Mouse (Mus musculus): Measurements from ENCODE around the gene Prr13. TPM values are rescaled to one million over a fixed set of nuclear protein-coding genes. Genes with fewer than 3 reads are reported as not detected.
A peak's percentile ranks its signal among the peaks of the same experiment; 100 is the strongest.

Gene Prr13
- total and polyA plus RNA-seq, 3 experiments = 17.3 to 73.3 TPM; not detected in 1

DNA sequence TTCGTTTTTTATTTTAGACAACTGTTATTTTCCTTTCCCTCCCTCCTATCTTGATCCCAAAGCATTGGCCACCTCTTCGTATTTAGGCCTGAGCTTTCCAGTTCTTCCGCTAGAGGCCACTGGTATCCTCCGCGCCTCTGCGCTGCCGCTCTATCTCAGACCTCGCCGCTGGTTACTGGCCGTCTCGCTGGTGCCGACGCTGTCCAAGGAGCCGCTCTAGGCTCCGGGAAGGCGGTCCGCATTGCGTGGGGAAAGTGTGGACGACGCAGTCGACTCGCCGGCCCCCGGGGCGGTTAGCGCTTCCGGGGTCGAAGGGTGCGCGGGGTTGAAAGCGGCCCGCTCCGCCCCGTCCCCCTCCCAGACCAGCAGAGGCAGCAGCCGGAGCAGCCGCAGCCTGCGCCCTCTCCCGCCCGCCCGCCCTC, 11.4 kb downstream of the Prr13 start, which contains the start of gene Pcbp2 (continued):
- TF ChIP-seq ETS1 (IDR thresholded peaks at IDR 0.05; ENCODE audit: low read depth, low read length) = peak; percentile 5; the same call in 1 of the 2 replicates
- TF ChIP-seq MAZ (IDR thresholded peaks at IDR 0.05; ENCODE audit: low read depth, low read length) = peak; percentile 96
- no peak for TF ChIP-seq MEF2A (IDR thresholded peaks at IDR 0.05; ENCODE audit: extremely low read depth, insufficient replicate concordance, low read depth, low read length, poor library complexity, severe bottlenecking)
- TF ChIP-seq USF2 (IDR thresholded peaks at IDR 0.05; ENCODE audit: borderline replicate concordance in 1 of 2, insufficient read depth in 1 of 2, low read depth in 1 of 2, low read length in 2 of 2) = no peak
- TF ChIP-seq BHLHE40 (IDR thresholded peaks at IDR 0.05; ENCODE audit: borderline replicate concordance, low read depth, low read length) = no peak
- TF ChIP-seq MAFK (IDR thresholded peaks at IDR 0.05; ENCODE audit: borderline replicate concordance, low read depth, low read length) = no peak
- 0 out of 2 replicates have a peak, but pooled peaks have one; percentile 35 for TF ChIP-seq USF1 (IDR thresholded peaks at IDR 0.05; ENCODE audit: low read depth, low read length)
- TF ChIP-seq RCOR1 (IDR thresholded peaks at IDR 0.05; ENCODE audit: low read depth, low read length) = no peak
- no peak for TF ChIP-seq UBTF (IDR thresholded peaks at IDR 0.05; ENCODE audit: borderline replicate concordance, insufficient read depth, low read depth, low read length)
- peak; percentile 86; the same call in 1 of the 2 replicates for TF ChIP-seq GABPA (IDR thresholded peaks at IDR 0.05; ENCODE audit: low read depth, low read length)
- no peak for TF ChIP-seq TAL1 (IDR thresholded peaks at IDR 0.05; ENCODE audit: low read length)
- TF ChIP-seq HCFC1 (IDR thresholded peaks at IDR 0.05; ENCODE audit: low read depth, low read length) = peak; percentile 94
- peak; percentile 50; the same call in 1 of the 2 replicates for TF ChIP-seq MXI1 (IDR thresholded peaks at IDR 0.05; ENCODE audit: low read depth, low read length)

DNA sequence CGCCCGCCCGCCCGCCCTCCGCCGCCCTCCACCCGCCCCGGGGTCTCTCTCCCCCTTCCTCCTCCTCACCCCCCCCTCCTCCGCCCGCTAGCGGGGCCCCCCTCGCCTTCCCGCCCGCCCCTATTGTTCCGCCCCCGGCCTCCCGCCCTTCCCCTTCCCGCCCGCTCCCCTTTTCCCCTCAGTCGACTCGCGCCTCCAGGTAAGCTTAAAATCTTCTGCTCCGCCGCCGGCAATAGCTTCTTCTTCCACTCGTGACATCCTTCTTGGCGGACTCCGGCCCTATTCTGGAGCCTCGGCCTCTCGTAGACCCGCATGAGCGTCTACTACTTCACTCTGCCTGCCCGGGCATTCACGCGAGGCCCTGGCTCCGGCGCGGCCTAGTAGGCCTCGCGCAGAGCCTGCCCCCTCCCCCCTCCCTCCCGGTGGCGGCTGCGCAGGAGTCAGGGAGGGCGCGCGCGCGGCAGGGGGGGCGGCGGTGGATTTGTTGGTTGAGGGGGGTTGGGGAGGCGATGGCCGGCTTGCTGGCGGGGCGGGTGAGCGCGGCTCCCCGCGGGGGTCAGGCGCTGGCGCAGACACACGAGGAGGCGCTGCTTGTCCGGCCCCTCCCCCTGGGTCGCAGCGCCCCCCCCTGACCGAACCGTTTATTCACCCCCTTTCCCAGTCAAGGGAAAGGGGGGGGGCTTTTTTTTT, 11.9 kb downstream of the Prr13 start:
- peak overlapping the region; percentile 99 for H3K9ac ChIP-seq (ENCODE audit: control insufficient read depth, low read depth, low read length, poor library complexity, severe bottlenecking)
- H3K36me3 ChIP-seq (ENCODE audit: control insufficient read depth in 1 of 2, insufficient read depth in 2 of 2, low read length in 2 of 2) = peaks cover 31 to 36% of the 10 kb centered on the region in 2 experiments
- peaks cover 6 to 9% of the 10 kb centered on the region in 2 experiments; a peak in 2 of 4 replicates for H3K4me1 ChIP-seq (ENCODE audit: control insufficient read depth in 1 of 2, insufficient read depth in 2 of 2, low read length in 2 of 2)
- peak overlapping the region; percentile 95 for H3K27ac ChIP-seq (ENCODE audit: control insufficient read depth, low read depth, low read length)
- H3K4me3 ChIP-seq (ENCODE audit: control insufficient read depth in 1 of 2, insufficient read depth in 1 of 2, low read depth in 2 of 2, low read length in 2 of 2) = peak overlapping the region; percentile 81 to 92
- no peaks in the 10 kb centered on the region for H3K9me3 ChIP-seq (replicated peaks; ENCODE audit: insufficient read depth, low read length)
- peaks cover 36% of the 10 kb centered on the region for H3K79me2 ChIP-seq (ENCODE audit: control insufficient read depth, insufficient read depth, low read length, poor library complexity)
- no peaks in the 10 kb centered on the region for H3K27me3 ChIP-seq (ENCODE audit: control insufficient read depth in 1 of 2, insufficient read depth in 2 of 2, low read length in 2 of 2)
- peak; percentile 89 for DNase-seq (ENCODE audit: low read depth, low spot score)
- TF ChIP-seq POLR2AphosphoS2 (IDR thresholded peaks at IDR 0.05; ENCODE audit: low read length) (peak; percentile 83), HCFC1 (IDR thresholded peaks at IDR 0.05; ENCODE audit: low read depth, low read length) (peak; percentile 81), POLR2AphosphoS5 (IDR thresholded peaks at IDR 0.05; ENCODE audit: borderline replicate concordance, low read depth, low read length) (no peak), KAT2A (conservative IDR thresholded peaks at IDR 0.05; ENCODE audit: low read depth, low read length) (peak; percentile 67; the same call in 1 of the 2 replicates), SMC3 (IDR thresholded peaks at IDR 0.05; ENCODE audit: low read depth, low read length) (no peak), RAD21 (IDR thresholded peaks at IDR 0.05; ENCODE audit: low read depth, low read length) (no peak), EP300 (IDR thresholded peaks at IDR 0.05; ENCODE audit: low read depth in 1 of 2, low read length in 2 of 2) (no peak), NRF1 (IDR thresholded peaks at IDR 0.05; ENCODE audit: insufficient read depth, low read depth, low read length, poor library complexity, severe bottlenecking) (peak; percentile 76), BHLHE40 (IDR thresholded peaks at IDR 0.05; ENCODE audit: borderline replicate concordance, low read depth, low read length) (no peak), RCOR1 (IDR thresholded peaks at IDR 0.05; ENCODE audit: low read depth, low read length) (no peak), MAX (IDR thresholded peaks at IDR 0.05; ENCODE audit: low read length) (no peak; the same call in 1 of the 2 replicates), MAFK (IDR thresholded peaks at IDR 0.05; ENCODE audit: borderline replicate concordance, low read depth, low read length) (no peak), TCF12 (IDR thresholded peaks at IDR 0.05; ENCODE audit: low read depth, low read length) (0 out of 2 replicates have a peak, but pooled peaks have one; percentile 4), MYB (IDR thresholded peaks at IDR 0.05; ENCODE audit: low read depth, low read length) (0 out of 2 replicates have a peak, but pooled peaks have one; percentile 7), SIN3A (IDR thresholded peaks at IDR 0.05; ENCODE audit: low read length) (peak; percentile 81), POLR2A (IDR thresholded peaks at IDR 0.05; ENCODE audit: control insufficient read depth in 1 of 2, insufficient read depth in 1 of 2, low read depth in 1 of 2, low read length in 2 of 2, poor library complexity in 1 of 2) (peak; percentile 57 to 66; a peak in 2 of 4 replicates), TAL1 (IDR thresholded peaks at IDR 0.05; ENCODE audit: low read length) (no peak), NELFE (IDR thresholded peaks at IDR 0.05; ENCODE audit: low read depth, low read length) (peak; percentile 52), ZC3H11A (IDR thresholded peaks at IDR 0.05; ENCODE audit: low read depth, low read length) (no peak), ZMIZ1 (IDR thresholded peaks at IDR 0.05; ENCODE audit: low read depth, low read length) (peak; percentile 32; the same call in 1 of the 2 replicates), CHD1 (IDR thresholded peaks at IDR 0.05; ENCODE audit: low read depth, low read length) (peak; percentile 92), USF2 (IDR thresholded peaks at IDR 0.05; ENCODE audit: borderline replicate concordance in 1 of 2, insufficient read depth in 1 of 2, low read depth in 1 of 2, low read length in 2 of 2) (no peak), ZNF384 (IDR thresholded peaks at IDR 0.05; ENCODE audit: low read depth, low read length) (peak; percentile 77), JUND (IDR thresholded peaks at IDR 0.05; ENCODE audit: low read depth, low read length) (no peak), USF1 (IDR thresholded peaks at IDR 0.05; ENCODE audit: low read depth, low read length) (no peak)

All from MEL (cell line).